Mouse (Mus musculus) cerebellum, postnatal 36 days (tissue): ENCODE measurements around the gene Prdm8.
A peak's percentile ranks its signal among the peaks of the same experiment; 100 is the strongest.

Experiments
- DNase-seq, 2 experiments: peaks; one replicate each; pipeline ENCODE4 v3.0.0; 2021 to 2022; ENCODE audit warnings: mixed read lengths in 2 of 2

Prdm8 gene

DNA sequence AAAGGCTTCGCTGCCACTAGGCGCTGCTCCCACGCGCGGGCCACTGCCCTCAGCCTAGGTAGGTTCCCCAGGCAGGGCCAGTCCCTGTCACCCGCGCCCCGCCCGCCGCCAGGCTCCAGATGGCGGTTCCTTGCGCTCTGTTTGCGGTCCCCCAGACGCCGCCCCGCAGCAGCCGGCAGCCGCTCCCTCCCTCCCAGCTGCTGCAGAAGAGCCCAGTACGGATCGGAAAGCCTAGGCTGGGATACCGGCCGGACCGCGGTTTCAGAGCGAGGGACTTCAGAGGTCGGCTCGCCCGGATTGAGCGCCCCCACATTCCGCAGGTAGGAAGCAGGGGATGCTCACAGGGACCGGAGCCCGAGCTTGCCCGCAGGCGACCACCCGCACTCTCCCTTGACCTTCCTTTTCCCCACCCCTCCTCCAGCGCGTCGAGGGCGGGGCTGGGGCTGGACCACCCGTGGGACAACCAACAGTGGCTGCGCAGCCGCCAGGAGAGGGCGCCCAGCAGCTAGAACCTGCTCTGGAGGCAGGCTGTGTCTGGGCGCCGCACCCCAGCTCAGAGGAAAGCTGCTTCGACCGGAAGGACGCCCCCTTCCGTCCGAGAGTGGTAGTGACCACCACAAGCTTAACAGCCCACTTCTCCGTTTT is at the start of gene Prdm8:
Gene Prdm8, plus strand, starts transcription at position 19 of the 645 bp plus-strand sequence.
- DNase-seq = peak; percentile 83 to 87

- no peak for DNase-seq
Observed at GRCm38 (mm10) chr5:98127074-98127473, 39.9 kb upstream of the Prdm8 start.

GRCm38 (mm10) chr5:98138545-98139296 is 28.3 kb upstream of the Prdm8 start:
- DNase-seq = no peak

DNA sequence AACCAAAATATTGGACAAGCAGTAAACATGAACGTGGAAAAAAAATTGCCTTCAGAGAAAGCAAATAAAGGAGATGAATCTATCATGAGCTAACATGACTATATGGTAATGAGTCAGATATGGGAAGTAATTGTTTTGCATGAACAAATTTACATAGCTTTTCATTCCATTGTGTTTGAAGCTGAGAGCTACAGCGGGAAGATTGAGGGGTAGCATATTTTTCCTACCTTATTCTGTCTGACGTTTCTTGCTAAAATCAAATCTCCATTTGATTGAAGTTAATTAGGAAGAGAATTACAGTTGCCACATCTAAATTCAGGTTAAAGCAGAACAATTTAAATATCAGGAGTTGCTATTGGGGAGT is 27.7 kb upstream of the Prdm8 start:
- DNase-seq = no peak

DNA sequence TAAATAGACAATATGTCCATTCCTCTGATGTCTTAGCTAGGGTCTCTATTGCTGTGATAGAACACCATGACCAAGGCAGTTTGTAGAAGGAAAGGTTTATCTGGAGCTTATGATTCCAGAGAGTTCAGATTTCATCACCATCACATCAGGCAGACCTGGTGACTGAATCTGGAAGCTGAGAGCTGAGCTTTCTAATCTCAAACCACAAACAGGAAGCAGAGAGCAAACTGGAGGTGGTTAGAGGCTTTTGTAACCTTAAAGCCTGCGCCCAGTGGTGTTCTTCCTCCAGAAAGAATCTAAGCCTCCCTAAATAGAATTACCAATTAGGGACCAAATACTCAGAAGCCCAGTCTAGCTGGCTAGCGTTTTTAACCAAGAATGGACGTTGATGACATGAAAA is 20.1 kb upstream of the Prdm8 start:
- DNase-seq = no peak

DNA sequence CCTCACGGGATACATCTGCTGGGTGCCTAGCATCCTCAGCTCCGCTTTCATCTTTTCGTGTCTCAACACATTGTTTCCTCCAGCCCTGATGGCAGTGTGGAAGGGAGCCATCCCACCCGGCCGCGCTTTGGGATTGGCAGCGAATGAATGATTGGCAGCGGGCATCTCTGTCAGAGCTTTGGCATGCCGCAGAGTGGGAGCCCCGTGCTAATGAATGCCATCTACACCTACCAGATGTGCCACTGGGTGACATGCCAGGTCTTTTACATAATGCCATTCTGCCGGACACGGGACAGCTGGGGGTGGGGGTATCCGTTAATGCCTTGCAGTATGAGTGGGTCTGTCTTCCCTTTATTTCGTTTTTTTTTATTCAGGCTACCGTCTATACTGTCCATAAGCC is 882 bp upstream of the Prdm8 start:
- DNase-seq = peak; percentile 10 to 17

DNA sequence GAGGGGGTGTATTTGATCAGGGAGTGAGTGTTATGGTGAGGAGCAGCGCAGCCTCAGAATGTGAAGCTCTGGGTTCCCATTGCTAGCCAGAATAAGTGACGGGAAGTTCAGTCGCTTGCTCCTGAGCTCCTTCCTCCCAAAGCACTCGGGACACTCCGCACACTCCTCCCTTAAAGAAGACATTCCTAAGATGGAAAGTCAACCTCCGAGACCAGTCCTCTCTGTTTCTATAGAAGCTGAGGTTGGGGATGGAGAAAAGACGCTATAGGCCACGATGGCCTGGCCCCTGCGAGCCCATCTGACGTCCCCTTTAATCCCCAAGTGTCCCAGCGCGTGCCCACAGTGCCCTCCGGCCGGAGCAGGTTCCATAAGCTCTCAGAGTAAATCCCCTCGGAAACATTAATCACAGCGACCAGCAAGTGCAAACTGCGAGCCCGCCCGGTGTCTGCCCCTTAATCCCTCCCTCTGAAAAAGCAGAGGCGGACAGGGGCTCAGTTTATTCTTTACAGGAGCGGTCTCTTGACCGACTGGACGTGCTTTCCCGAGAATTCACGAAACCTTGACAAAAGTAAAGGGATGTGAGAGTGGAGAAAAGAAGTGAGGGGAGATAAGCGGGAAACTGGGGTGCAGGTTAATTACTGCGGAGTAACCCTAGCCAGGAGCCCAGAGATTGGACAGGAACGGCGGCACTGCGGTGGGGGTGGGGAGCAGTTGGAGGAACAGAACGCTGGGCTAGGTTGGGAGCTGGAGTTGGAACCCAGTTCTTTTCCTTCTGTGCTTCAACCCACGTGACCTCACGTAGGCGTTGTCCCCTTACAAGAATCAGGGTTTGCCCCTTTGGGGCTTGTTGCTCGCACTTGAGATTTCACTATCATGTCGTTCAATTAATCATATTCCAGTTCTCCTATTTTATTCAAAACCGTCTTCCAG is 1.6 kb downstream of the Prdm8 start:
- peak; percentile 13 to 21 for DNase-seq

DNA sequence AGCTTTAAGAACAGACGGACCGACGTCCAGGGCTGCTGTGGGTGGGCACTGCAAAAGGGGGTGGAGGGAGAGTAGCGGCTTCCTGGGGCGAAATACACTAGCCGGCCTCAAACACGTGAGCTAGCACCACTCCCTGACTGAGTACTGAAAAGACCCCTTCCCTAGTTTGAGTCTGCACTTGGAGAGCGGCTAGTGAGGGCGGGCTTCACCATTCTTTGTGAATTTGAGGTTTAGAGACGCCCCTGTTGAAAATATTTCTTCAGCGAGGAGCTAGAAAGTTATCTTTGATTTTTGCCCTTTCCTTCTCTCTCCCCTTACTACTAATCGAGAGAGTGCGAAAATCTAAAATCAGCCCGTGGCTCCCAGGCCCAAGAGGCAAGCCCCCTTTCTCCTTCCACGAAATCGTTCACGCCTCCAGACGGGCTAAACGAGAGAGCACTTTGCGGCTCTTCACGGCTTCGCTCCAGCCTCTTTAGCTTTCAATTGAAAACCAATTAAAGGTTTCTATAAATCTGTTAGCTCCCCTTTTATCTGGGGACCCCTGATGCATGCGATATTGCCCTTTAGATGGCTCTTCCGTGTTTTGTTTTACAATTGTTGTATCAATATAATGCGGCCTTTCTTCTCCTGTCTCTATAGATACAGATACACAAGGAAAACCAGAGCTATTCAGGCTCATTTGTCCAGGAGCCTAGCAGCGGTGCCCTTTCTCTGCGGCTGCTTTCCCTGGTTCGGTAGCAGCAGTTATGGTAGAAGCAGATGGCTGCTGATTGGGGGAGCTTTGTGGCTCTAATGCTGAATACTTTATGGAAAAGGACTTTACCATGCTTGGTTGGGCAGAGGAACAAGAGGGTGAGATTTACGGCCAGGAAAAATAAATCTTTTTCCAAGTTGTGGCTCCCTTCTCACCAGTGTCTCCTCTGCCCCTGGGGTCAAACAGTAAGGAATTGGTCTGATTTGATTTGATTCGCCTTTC is 2.7 kb downstream of the Prdm8 start:
- DNase-seq = no peak

GRCm38 (mm10) chr5:98171651-98172230 is 4.7 kb downstream of the Prdm8 start:
- DNase-seq = no peak

- DNase-seq = peak; percentile 8 to 12
Observed at GRCm38 (mm10) chr5:98172502-98173181, 5.6 kb downstream of the Prdm8 start.

DNA sequence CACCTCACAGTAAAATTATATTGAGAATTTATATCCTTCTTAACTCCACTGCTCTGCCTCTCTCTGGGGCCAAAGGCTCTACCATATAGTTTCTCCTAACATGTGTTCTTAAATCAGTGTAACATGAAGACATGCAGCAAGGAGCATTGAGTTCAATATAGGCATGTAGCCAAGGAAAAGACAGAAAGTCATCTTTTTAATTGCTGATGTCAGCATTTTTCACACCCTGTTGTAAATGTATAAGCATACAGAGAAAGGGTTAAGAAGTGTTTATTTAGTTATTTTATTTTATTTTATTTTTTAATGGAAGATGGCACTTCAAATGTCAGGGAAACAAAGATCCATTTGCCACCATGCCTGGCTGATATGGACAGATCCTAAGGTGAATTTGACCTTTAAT is 6.7 kb downstream of the Prdm8 start:
- DNase-seq = no peak

DNA sequence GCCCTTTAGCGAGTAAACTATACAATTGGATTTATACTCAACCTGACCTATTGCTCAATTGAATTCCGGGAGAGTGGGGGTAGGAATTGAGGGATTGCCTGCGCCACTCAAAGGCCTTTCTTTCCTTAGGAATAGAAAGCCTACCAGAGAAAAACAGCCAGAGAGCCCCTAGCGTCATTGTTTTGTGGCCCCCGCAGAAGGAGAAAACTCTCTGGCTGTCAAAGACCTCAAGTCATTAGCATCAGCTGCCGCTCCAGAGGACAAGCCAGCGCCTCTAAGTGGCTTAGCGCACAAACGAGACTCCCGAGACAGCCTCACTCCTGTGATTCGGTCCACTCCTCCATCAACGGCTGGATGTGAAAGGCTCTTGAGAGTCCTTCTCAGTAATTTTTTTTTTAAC is 12.6 kb downstream of the Prdm8 start:
- DNase-seq = no peak

DNA sequence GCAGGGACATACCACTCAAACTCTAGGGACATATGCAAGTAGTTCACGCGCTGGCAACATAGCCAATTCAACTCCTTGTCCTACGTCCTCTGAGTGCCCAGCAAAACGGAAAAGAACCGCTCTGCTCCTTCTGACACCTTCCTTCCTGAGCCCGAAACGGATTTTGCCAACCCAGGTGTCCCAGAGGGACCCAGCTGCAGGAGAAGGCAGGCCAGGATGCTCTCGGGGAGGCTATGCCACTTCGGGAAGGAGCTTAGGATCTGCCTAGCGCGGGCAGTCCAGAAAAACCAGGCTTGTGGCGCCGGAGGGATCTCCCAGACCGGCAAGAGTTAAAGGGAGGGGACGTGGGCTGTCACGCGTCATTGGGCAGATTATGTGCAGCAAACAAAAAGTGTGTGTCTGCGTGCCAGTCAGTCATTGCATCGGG is 13.5 kb downstream of the Prdm8 start:
- DNase-seq = peak; percentile 66 to 71

DNA sequence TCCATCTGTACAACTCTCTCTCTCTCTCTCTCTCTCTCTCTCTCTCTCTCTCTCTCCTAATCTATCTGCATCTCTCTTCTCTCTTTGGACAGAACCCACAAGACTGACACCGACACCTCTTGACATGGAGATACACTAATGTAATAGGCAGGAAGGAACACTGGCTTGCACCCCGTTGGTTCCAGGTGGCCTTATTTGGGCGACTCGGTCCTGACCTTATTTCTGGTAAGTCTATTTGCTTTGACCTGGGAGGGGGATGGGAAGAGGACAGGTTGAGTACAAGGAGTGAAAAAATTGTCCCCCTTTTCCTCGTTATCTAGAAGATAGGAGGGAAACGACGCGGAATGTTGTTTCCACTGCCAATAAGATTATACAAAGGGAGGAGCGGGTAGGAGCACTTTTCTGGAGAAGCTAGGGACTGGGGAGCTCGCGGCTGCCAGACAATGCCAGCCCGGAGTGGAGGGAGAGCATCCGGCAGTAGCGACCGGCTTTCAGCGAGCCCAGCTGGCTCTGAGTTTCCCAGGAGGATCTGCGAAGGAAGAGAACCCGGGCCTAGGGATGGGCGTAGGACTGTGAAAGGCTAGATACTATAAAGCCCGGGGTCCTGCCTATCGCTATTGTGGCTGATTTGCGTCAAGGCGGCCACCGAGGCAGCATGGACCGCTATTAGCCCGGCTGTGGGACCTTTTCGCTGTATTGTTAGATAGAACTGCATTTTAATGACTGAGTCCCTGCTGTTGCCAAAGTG is 14.1 kb downstream of the Prdm8 start:
- peak; percentile 65 to 73 for DNase-seq

DNA sequence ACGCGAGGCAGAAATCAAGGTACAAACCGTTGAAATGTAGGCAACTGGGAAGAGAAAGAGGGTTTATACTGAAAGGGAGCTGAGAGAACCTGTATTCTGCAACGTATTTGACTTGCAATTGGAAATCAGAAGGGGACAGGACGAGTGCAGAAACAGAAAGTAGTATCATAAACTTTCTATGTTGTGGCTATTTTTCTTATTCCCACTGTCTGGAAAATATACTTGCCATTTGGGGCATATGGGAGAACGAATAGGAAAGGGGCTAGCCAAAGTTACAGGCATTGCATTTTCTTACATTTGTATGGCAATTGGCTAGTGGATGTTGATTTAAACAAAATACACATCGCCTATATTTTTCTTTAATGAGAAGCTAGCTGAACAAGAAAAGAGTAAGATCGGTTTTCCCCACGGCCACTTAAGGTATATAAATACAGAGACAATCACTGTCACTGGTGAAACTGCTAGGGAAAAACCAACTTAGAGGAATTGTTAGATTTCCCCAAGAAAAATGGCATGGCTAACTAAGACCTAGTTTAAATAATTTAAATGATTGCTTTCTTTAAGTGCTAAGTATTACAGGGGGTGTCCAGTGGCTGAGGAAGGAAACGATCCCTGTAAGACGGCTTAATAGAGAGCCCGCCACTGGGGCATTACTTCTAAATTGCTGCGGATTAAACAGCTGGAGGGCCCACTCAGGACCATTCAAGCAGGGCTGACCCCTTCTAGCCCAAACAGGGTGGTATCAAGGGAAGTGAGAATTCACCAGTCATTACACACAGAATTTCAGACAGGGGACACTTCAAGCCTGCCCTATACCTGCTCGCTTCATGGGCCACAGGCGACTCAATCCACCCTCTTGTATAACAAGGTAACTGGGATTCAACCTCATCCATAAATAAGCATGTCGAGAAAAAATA is 14.9 kb downstream of the Prdm8 start:
- DNase-seq = no peak

DNA sequence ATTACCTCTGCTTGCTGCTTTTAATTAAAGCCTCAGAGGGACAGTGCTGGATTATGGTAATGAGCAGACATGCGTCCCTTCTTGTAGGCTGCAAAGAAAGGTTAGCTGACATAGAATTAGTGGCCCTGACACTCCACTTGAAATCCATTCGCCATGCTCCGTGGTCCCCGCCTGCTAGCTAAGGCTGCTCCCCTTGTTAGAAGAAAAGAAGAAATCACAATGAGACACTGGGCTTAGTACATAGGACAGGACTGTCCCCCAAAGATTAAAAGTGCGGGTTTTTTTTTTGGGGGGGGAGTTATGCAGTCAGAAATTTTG is 15.6 kb downstream of the Prdm8 start:
- DNase-seq = no peak

- DNase-seq = no peak
Observed at GRCm38 (mm10) chr5:98183031-98183595, 16.1 kb downstream of the Prdm8 start.

- DNase-seq = no peak
Observed at GRCm38 (mm10) chr5:98184281-98184910, 17.4 kb downstream of the Prdm8 start.
